Mouse (Mus musculus): ENCODE measurements around the gene Zbtb17.

DNA sequence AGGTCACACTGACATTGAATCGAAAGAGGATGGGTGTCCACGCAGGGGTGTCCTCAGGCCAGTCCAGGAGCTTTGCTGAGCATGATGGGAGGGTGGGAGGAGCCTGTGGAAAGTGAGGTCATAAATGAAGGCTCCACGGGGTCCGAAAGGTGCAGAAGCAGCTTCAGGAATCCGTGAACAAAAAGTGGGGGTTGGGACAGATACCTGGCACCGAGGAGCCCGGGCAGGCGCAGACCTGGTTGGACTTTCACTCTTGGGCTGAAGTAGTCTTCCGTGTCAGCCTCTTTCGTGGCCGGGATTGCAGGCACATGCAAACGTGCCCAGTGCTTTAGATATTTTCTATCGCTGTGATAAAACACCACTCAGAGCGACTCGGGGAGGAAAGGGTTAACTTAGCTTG lies 44.3 kb upstream of the Zbtb17 start:
- TF ChIP-seq CTCF (IDR thresholded peaks at IDR 0.05; ENCODE audit: low read depth, low read length) (no peak), POLR2A (IDR thresholded peaks at IDR 0.05; ENCODE audit: borderline replicate concordance, low read depth, low read length) (no peak)
